Mouse (Mus musculus): ENCODE results near the gene Slco2a1.

Gene Slco2a1

DNA sequence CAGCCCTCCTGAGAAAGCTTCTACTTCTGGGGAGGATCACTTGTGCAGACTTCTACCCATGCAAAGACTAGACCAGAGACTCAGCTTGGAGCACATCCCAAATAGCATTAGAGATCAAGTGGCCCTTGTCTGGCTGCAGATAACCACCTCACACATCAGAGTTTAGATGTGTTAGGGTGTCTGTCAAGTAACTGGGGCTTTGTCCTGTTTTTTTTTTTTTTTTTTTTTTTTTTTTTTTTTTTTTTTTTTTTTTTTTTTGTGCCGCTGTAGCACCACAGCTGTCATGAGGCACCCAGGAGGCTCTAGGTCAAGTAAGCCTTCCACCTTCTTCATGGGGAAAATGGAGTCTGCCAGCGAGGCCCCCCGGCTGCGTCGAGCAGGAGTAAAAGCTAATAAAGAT, 42.7 kb downstream of the Slco2a1 start:
- DNase-seq (ENCODE audit: extremely low read depth, insufficient read length, low spot score), result no peak

DNA sequence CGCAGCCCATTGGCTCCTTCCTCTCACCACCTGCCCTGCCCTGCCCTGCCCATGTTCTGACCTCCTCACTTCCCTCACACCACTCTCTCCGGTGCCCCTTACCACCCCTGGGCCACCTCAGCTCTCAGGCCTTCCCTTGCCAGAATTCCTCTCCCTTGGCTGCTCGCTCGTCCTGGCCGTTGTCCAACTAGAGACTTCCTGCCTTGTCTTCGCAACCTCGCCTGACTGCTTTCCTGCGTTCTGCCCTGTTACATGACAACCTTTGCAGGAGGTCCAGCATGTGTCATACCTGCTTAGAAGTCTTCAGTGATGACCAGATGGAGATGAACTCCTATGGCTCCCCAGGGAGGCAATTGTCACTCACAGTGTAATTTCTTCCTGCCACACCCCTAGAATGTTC, 43.7 kb downstream of the Slco2a1 start:
- DNase-seq (ENCODE audit: extremely low read depth, insufficient read length, low spot score), result peak; percentile 35

GRCm38 (mm10) chr9:103033381-103033780, 44.9 kb downstream of the Slco2a1 start:
- DNase-seq (ENCODE audit: extremely low read depth, insufficient read length, low spot score), result peak; percentile 53

GRCm38 (mm10) chr9:103036971-103037391, 48.5 kb downstream of the Slco2a1 start:
- DNase-seq (ENCODE audit: extremely low read depth, insufficient read length, low spot score), result no peak

DNA sequence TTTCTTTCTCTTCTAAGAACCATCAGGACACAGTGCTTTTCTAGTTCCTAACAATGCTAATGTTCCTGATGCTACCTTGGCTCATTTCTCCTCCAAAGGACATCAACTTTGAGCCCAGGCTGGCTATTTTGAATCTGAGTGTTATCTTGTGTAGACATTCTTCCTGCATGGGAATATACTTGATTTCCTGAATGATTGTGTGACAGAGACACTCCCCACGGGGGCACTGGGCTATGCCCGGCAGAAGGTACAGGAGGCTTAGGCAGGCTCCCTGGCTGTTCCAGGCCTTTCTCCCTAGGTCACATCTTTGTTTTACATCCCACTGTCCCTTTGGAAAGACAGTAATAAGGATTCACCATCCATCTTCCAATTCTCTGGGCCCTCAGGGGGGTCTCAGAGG, 49.8 kb downstream of the Slco2a1 start:
- no peak for DNase-seq (ENCODE audit: extremely low read depth, insufficient read length, low spot score)

GRCm38 (mm10) chr9:103038705-103039104, 50.2 kb downstream of the Slco2a1 start:
- DNase-seq (ENCODE audit: extremely low read depth, insufficient read length, low spot score), result no peak

GRCm38 (mm10) chr9:103040581-103040980, 52.1 kb downstream of the Slco2a1 start:
- no peak for DNase-seq (ENCODE audit: extremely low read depth, insufficient read length, low spot score)

- DNase-seq (ENCODE audit: extremely low read depth, insufficient read length, low spot score), result no peak
Observed at GRCm38 (mm10) chr9:103045406-103045805, 56.9 kb downstream of the Slco2a1 start.

- no peak for DNase-seq (ENCODE audit: extremely low read depth, insufficient read length, low spot score)
Observed at GRCm38 (mm10) chr9:103049049-103049511, 60.6 kb downstream of the Slco2a1 start.

DNA sequence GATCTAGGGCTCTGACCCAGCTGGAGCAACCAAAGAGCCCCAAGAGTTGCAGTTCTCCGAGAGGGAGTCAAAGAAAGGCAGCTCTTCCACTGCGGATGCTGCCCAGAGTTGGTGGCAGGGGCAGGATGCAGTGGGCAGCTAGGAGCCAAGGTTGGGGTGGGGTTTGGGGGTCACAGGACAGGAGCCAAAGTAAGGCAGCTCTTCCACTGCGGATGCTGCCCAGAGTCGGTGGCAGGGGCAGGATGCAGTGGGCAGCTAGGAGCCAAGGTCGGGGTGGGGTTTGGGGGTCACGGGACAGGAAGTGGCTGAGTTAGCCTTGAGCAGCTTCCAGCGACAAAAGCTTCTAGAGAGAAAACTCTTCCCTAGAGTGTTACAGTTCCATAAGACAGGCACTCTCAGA, 65.3 kb downstream of the Slco2a1 start:
- no peak for DNase-seq (ENCODE audit: extremely low read depth, insufficient read length, low spot score)

GRCm38 (mm10) chr9:103055061-103055460, 66.5 kb downstream of the Slco2a1 start:
- no peak for DNase-seq (ENCODE audit: extremely low read depth, insufficient read length, low spot score)

DNA sequence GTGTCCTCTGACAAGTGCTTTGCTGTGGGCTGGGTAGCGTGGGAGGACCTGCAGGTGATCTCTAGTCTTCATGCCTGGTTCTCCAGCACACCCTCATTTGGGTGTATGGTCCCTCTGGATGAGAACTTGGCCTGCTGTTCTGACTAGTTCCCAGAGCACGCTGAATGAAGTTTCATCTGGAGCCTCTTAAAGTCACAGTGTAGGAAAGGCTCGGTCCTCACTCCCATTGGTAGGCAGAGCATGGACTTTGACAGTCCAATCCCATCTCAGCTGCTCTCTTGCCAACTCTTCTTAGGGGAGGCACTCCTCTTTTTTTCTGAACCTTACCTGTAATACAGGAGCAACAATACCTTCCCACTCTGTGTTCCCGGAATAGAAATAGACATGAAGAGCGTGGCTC, 67.7 kb downstream of the Slco2a1 start:
- DNase-seq (ENCODE audit: extremely low read depth, insufficient read length, low spot score), result no peak

DNA sequence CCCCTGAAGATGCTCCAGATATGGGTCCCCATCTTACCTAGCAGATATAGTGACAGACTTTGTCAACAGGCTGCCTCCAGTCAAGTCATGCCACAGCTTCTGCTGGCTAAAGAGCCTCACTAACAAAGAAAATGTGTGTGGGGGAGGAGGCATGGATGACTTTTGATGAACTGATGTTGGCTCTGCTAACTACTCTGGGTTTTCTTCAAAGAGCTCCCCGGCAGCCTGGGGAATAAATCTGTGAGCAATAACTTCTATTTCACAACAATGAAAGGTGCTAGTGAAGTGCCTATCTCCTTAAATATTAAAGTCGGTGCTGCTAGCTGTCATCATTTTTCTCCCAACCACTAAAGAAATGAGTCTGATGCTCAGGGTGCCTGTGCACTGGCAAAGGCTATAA, 72.0 kb downstream of the Slco2a1 start:
- no peak for DNase-seq (ENCODE audit: extremely low read depth, insufficient read length, low spot score)

- peak; percentile 57 for DNase-seq (ENCODE audit: extremely low read depth, insufficient read length, low spot score)
Observed at GRCm38 (mm10) chr9:103061471-103062053, 73.0 kb downstream of the Slco2a1 start.

- no peak for DNase-seq (ENCODE audit: extremely low read depth, insufficient read length, low spot score)
Observed at GRCm38 (mm10) chr9:103063591-103063990, 75.1 kb downstream of the Slco2a1 start.

- no peak for DNase-seq (ENCODE audit: extremely low read depth, insufficient read length, low spot score)
Observed at GRCm38 (mm10) chr9:103066845-103067244, 78.3 kb downstream of the Slco2a1 start.

DNA sequence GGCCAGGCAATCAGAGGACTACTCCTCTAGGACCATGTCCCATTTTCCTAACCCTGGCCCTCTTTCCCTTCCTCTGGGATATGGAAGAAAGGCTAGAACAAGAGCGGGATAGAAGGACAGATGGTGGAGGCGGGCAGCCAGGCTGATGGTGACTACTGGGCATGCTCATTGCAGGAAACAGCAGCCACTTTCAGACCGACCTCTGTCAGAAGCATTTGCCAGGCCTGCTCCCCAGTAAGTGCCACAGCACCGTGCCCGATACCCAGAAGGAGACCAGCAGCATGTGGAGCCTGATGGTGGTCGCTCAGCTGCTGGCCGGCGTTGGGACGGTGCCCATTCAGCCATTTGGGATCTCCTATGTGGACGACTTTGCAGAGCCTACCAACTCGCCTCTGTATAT, 79.1 kb downstream of the Slco2a1 start:
- DNase-seq (ENCODE audit: extremely low read depth, insufficient read length, low spot score), result no peak

- DNase-seq (ENCODE audit: extremely low read depth, insufficient read length, low spot score), result no peak
Observed at GRCm38 (mm10) chr9:103068769-103069168, 80.3 kb downstream of the Slco2a1 start.

DNA sequence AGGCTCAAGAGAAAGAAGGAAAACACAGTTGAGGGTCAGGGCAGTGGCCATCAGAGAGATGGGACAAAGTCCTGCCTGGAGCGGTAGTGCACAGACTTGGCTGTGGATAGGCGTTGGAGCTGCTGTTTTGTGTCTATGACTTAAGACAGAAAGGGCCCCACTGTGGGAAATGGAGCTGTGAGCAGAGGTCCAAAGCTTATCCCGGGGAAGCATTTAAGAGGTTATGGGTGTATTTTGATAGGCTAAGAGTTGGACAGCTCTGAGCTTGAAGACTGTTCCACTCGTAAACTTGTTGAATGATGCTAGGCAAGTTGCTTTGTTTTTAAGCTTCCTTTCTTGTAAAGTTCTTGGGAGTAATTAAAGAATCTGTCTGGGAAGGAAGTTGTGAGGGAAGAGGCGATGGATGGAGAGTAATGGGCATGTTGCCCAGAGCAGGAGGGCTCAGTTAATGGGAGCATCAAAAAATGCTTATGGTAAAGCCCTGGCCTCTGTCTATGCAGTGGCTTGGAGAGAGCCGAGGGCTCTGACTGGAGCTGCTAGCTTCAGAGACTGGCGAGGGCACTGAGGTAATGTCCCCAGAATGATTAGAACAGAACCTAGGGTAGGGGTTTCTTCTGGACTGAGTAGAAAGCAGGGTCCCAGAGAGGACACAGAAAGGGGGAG, 83.2 kb downstream of the Slco2a1 start:
- DNase-seq (ENCODE audit: extremely low read depth, insufficient read length, low spot score), result no peak

DNA sequence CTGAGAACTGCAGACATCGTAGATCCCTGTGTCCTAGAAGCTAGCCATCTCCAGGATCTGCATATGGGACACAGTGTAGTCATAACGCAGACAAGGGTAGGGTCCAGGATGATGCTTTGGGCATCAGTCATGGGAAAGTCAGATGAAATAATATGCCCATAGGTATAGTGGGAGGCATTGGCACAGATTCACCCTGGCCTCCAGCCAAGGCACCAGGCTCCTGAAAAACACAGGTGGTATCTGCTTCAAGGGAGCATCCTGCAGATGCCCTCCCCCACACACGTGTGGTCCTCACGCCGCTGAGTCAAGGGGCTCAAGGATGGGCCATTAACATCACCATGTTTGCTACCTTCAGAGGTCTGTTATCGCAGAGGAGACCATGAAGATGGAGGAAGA, 83.7 kb downstream of the Slco2a1 start:
- DNase-seq (ENCODE audit: extremely low read depth, insufficient read length, low spot score), result no peak

- DNase-seq (ENCODE audit: extremely low read depth, insufficient read length, low spot score), result peak; percentile 89
Observed at GRCm38 (mm10) chr9:103072926-103073515, 84.5 kb downstream of the Slco2a1 start.
